Mouse (Mus musculus) cortical plate, adult 2 months (tissue): ENCODE measurements at regions not wholly inside any gene's neighbourhood (a gene's known extent, or its start where the extent isn't known, plus 50 kb on each side); places are given as distances from the start of the nearest gene placed in this dataset.

Experiments
- CTCF ChIP-seq: fragments of 200-500 bp; IDR thresholded peaks from 2 replicates; pipeline ENCODE4 v1.5.1; 2011; ENCODE audit warnings: mild to moderate bottlenecking, control low read depth, low read length; ENCODE audit not compliant: insufficient read depth; ENCODE audit errors: extremely low read depth
- POLR2A ChIP-seq: fragments of 200-500 bp; IDR thresholded peaks from 2 replicates; pipeline ENCODE4 v1.6.1; 2011; ENCODE audit warnings: mild to moderate bottlenecking, low read length, control low read depth; ENCODE audit not compliant: insufficient read depth; ENCODE audit errors: extremely low read depth

- TF ChIP-seq CTCF = no peak
- TF ChIP-seq POLR2A = no peak
Measured at GRCm38 (mm10) chr12:106822311-106822710, 666.1 kb upstream of the 3110018I06Rik start.
